Mouse (Mus musculus) cerebellum, postnatal 4 days (tissue): ENCODE data around the gene Ttc9c.
"Not testable (repeated sequence)": the region's sequence is repeated elsewhere in the genome, so short reads cannot be mapped to it uniquely, and the experiment has no call there.

ENCODE experiments used
- DNase-seq, 2 experiments: peaks; one replicate each; pipeline ENCODE4 v3.0.0; 2022; ENCODE audit warnings: low spot score in 2 of 2, mixed read lengths in 1 of 2

The Ttc9c gene

DNA sequence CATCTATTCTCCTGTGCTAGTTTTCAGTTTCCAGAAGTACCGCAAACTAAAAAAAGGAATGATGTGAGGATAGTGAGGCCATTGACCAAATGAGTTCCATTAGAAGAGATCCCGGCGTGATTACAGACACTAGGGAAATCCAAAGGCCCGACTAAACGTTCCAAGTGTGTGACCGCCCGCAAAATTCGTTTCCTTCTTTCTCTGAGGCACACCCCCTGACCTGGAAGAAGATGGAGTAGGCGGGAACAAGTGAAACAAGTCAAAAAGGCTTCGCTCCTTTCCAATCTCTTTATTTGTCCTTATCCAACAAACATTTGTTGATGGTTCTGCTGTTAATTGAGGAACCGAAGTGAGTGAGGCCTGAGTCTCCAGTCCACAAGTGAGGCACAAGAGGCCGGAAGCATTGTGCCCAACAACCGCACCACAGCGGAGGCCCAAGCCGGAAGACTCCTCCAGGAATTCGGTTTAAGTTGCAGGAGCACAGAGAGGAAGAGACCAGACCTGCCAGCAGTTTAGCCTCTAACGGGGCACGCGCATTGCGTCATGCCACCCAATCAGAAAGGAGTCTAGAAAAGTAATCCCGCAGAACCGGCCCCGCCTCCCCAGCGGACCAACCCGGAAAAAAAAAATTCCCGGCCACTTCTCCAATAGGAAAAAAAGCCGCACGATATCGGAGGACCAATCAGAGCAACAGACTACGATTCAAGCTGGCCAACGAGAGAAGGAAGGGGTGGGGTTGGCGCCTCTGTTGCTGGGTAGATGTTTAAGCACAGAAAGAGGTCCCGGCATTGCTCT lies at the start of gene Ttc9c:
Gene Ttc9c, minus strand, starts transcription at position 533 of the 795 bp plus-strand sequence.
- peak; percentile 82 to 91 for DNase-seq

DNA sequence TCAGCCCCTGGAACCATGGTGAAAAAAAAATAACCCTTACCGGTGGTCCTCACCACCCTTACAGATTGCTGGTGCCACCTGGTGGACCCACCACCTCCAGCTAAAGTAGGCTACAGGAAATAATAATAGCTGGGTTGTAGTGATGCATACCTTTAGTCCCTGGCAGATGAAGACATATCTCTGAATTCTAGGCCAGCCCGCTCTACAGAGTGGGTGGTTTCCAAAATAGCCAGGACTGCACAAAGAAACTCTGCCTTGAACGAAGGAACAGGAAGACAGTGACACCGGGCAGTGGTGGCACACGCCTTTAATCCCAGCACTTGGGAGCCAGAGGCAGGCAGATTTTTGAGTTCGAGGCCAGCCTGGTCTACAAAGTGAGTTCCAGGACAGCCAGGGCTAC lies 45.1 kb upstream of the Ttc9c start:
- no peak for DNase-seq

DNA sequence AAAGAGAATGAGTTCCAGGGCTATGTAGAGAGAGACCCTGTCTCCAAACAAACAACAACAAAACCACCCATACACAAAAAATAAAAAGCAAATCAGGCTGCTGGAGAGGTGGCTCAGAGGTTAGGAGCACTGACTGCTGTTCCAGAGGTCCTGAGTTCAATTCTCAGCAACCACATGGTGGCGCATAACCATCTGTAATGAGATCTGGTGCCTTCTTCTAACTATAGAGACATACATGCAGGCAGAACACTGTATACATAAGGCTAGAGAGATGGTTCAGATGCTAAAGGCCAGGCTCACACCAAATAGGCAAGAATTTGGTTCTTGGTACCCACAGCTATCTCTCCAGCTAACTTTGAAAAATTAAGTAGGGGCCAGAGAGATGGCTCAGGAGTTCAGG lies 39.9 kb upstream of the Ttc9c start:
- DNase-seq: no peak

DNA sequence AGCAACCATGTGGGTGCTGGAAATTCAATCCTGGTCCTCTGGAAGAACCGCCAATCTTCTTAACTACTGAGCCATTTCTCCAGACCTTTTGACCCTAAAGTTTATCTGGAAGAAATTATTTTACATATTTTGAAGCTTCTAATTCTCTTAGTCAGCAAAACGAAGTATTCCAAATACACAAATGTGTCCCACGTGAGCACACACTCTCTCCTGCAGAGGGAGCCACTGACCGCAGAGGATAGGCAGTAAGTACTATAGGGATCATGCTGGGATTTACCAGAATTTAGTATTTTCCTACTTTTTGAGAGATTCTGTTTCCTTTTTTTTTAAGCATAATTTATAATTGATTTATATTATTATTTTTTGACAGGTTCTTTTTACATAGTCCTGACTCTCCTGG lies 38.6 kb upstream of the Ttc9c start:
- DNase-seq: no peak

DNA sequence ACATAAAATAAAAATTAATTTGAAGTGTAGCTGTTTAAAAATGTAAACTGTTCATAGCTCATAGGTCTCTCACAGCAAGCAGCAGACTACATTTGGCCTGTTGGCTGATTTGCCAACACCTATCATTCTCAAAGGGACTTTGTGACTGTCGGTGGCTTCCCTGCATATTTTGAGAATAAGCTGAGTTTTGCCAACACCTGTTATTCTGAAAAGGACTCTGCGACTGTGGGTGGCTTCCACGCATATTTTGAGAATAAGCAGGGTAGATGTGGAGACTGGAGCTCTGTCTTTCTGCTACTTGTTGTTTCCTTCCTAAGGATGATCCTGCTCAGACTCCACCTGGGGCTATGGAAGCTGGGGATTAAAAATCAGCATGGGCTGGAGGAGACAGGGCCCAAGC lies 34.0 kb upstream of the Ttc9c start:
- no peak for DNase-seq

DNA sequence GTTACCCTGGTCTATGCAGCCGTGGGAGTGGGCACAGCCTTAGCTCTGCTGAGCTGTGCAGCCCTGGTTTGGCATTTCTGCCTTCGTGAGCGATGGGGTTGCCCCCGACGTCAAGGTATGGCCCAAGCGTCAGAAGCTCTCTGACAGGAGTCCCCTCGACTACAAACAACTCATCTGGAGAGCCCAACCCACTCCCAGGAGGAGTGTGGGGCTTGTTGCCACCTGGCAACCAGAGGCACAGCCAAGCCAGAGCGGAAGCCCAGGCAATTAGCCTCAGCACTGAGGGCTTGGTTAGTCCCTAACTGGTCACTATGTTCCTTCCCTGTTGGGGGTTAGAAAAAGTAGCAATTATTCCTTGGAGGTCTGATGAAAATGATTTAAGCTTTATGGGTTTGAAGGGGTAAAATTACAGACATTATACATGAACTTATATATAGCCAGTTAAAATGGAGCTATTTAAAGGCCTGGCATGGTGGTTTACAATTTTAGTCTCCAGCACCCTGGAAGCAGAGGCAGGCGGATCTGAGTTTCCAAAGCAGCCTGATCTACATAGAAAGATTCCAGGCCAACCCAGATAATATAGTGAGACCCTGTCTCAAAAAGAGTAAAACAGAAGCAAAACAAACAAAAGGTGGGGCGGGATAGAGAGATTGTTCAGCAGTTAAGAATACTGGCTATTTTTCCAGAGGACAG lies 33.2 kb upstream of the Ttc9c start:
- no peak for DNase-seq

DNA sequence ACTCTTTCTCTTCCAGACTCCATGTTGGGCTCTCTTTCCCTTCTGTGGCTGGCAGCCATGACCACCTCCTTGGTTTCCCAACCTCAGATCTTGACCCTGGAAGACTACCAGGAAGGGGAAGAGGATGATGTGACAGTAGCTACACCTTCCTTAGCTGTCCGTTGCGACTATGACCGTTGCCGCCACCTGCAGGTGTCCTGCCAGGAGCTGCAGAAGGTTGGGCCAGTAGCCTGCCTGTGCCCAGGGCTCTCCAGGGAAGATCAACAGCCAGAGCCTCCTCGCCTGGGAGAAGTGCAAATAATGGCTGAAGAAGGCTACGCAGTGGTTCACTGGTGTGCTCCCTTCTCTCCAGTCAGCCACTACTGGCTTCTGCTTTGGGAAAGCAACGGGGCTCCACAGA lies 32.5 kb upstream of the Ttc9c start:
- no peak for DNase-seq

DNA sequence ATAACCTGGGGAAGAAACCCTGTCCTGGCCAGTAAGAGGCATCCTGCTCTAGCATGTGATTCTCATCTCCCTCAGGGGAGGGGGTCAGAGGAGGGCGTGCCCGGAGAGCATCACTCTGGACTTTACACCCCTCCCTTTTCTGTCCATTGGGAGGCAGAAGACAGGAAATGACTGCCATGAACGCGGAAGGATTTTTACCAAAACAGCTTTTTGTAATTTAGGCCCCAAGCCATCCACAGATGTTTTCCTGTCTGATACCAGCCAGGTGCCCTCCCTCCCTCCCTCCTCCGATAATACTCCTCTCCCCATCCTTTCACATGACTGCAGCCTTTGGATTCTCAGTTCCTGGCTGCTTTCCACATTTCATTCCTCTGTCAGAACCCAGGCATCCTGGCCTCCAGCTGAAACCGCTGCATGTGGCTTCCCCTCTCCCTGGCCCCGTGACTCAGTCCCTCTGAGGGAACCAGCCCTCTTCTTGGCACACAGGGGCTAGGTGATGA lies 31.3 kb upstream of the Ttc9c start, which contains the start of gene Lrrn4cl:
Gene Lrrn4cl, plus strand, starts transcription at position 367 of the 500 bp plus-strand sequence.
- no peak for DNase-seq

DNA sequence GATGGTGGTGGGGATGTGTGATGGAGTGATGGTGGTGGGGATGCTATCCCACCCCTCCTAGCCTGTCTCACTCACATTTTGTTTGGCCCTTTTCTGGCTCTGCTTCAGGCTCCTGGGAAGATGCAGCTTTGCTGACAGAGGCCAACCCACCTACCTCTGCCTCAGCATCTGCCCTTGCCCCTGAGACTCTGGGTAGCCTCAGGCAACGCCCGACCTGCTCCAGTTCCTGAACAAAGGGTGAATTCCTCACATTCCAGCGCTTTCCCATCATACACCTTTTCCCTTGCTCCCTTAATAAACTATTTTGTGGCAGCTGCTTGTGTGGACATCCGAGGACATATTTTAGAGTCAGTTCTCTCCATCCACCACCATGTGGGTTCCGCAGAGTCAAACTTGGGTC lies 29.2 kb upstream of the Ttc9c start:
- DNase-seq: no peak

DNA sequence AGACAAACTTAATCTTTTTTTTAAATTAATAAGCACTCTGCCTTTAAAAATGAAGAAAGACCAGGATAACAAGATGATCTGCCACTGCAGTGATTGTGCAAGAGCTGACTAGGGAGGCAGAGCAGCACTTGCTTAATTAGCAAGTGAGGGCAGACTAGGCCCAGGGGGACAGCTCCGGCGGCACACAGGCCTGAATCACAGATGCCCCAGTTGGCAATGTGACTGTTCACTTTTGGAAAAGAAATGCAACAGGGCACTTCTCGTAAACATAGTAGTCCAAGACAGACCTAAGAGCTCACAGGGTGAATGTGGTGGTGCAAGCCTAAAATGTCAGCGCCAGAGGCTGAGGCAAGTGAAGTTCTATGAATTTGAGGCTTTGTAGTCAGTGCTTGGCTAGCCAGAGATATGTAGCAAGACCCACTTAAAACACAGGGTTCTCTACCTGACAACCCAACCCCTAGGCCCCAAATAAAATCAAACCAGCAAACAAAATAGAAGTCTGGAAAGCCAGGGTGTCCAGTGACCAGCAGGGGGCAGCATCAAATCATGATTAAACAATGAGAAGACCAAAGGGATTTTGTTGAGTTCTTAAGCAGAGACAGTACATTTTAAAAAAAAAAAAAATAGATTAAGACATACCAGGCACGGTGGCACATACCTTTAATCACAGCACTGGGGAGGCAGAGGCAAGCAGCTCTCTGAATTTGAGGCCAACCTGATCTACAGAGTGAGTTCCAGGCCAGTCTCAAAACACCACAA lies 25.4 kb upstream of the Ttc9c start:
- peak; percentile 57 to 80 for DNase-seq

DNA sequence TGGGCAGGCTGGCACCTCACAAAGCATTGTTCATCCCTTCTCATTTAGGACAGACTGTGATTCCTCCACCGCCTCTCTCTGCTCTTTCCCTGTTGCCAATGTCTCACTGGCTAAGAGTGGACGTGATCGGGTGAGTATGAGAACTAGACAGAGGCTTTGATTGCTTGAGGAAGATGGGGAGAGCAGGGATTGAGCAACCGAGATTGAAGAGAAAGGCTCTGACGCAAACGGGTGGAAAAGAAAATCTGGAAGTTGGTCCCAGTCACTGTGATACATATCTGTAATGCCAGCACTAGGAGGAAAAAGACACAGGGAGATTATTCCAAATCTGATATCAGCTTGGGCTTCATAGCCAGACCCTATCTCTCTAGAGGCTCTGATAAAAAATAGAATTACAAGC lies 23.8 kb upstream of the Ttc9c start:
- DNase-seq: no peak

DNA sequence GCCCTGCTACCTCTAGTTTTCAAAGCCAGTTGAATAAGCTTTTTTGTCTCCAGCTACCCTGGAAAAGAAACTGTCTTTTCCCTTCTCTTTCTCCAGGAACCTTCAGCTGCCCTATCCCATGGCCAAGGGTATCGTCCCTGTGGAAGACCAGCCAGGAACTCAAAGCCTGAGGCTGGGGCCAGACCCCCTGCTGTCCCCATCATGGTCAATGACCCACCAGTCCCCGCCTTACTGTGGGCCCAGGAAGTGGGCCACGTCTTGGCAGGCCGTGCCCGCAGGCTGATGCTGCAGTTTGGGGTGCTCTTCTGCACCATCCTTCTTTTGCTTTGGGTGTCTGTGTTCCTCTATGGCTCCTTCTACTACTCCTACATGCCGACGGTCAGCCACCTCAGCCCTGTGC lies 21.9 kb upstream of the Ttc9c start:
- no peak for DNase-seq

DNA sequence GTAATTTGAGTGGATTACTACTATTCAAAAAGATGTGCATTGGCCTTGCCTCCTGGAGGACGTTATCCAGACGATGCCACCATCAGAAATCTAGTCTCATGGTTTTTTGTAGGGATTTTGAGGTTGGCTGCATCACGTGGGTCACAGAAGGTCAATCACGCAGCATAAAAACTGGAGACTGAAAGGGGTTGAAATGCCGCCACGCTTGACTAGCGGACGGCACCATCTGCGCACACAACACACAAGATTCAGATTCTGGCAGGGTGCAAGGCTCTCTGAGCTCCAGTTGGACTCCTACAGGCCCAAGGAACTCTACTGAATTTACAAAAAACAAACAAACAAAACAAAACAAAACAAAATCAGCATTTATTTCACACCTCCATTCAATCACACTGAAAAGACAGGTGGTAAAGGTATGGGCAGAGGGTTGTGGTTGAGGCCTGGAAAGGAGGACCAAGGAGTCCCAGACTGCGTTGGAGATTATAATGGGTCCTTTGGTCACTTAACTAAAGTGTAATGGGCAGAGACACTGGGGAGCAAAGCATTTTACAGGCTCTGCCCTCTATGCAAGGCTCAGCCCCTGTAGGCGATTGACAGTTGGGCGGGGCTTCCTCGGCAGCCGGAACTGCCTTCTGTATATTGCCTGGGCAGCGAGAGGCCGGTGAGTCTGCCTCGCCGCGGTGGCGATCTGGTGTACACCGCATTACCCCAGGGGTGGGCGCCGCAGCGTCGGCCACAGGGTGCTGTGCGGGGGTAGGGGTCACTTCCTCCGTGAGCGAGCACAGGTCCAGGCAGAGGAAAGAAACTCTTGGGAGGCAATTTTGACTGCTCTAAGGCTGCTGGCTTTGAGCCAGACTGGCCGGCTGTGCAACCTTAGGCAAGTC lies 21.0 kb upstream of the Ttc9c start:
- peak in 1 of 2 experiments; percentile 69 for DNase-seq

DNA sequence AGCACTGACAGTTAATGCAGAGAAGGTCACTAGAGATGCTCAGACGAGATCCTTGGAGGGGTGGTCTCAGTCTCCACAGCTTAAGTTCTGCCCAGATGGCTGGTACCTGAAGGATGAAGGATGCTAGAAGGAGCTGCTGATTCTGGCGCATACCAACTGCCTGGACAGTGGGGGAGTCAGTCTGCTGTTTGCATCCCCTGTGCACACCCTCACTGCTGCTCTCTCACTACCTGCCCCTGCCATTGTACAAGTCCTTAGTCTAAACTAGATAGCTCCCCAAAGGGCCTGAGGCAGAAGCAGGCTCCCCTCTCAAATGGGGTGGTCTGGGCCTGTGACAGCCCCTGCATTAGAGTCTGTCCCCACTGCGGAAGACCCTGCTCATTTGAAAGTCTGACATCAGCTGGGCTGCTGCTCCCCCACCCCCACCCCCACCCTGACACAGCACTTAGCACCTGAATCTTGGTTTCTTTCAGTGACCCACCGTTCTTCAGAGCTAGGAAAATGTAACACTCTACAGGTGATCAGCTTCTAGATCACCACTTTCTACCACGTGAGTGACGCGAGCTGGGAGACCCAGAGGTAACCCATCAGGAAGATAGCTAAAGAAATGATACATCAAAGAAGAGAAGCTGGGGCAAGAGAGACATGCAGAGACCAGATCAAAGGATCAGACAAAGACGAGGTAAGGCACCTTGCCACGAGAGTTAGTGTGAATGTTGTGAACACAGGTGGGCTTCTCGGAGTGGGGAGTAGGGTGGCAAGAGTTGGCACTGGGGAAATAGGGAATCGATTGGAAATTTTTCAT lies 20.2 kb upstream of the Ttc9c start, which contains the start of gene Gng3:
Gene Gng3, minus strand, starts transcription at position 92 of the 805 bp plus-strand sequence.
- peak in 1 of 2 experiments; percentile 73 for DNase-seq

DNA sequence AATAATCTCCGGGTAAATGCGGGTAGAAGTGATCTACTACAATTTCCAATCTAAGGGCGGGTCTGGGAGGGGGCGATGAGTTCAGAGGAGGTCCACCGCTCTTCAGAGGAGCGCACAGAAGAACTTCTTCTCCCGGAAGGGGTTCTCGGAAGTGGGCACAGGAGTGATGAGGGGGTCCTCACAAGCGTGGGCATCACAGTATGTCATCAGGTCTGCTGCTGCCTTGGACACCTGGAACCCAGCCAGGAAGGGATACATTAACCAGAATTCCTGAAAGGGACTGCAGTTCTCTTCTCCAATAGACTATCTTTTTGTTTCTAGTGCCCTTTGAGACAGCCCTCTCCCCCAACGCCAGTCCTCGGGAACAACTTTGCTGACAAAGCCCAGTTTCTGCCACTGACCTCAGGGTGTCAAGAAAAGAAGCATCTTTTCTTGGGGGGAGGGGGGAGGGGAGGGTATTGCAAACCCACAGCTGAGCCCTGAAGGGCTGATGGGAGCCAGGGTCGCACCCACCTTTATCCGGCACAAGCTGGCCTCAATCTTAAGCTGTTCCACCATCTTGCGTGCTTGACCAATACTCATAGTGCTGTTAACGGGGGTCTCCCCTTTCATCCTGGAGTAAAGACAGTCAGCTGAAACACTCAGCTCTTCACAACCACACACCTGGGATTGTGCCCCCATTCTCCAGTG lies 19.1 kb upstream of the Ttc9c start:
- DNase-seq: peak in 1 of 2 experiments; percentile 49

DNA sequence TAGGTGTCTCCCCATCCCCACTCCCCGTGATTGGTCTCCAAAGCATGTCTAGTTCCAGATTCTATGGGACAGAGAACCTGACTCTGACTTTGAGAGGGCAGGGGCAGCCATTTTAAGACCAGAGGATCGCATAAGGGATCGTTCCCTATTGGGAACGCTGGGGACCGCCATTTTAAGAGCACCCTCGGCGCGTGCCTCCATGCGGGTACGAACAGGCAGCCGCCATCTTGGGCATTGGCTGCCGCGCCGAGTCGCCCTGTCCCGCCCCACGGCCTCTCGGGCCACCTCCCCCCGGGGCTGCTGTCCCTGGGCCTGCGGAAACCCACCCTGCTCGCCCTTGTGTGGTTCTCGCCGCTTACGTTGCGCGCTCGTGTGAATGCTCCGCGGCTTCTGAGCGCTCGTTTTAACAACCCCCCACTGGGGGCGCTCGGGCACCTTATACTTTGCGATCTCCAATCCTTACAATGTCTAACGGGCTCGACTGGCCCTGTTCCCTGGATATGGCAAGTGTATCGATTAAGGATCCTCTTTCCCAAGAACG lies 18.2 kb upstream of the Ttc9c start, which contains the start of gene Bscl2:
Gene Bscl2, plus strand, starts transcription at position 217 of the 541 bp plus-strand sequence.
- peak; percentile 79 to 84 for DNase-seq

DNA sequence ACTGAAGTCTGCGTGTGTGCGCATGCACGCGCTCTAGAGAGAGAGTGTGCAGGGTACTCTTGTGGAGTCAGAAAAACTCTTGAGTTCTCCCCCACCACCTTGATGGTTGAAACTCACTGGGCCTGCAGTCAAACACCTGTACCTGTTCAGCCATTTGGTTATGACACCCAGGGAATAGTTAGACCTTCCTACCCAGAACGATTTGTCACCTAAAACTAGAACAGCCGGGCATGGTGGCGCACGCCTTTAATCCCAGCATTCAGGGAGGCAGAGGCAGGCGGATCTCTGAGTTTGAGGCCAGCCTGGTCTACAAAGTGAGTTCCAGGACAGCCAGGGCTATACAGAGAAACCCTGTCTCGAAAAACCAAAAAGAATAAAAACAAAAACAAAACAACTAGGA lies 17.2 kb upstream of the Ttc9c start:
- DNase-seq: not testable (repeated sequence)

DNA sequence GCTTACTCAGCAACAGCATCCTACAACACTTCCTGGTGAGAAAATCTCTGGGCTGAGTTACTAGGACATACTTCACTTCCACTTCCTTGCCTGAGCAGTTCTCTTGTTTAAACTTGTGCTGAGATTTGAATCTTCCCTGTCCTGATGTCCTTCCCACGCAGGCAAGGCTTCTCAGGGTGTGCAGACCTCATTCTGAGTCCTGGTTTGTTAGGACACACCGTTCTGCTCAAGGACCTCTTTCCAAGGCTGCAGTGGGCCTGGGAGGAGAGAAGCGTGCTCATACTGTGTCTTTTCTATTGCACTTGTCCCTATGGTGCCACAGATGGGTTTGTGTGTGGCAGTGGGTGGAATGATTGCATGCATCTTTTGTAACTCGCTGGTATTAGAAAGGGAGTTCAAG lies 13.8 kb upstream of the Ttc9c start:
- no peak for DNase-seq

DNA sequence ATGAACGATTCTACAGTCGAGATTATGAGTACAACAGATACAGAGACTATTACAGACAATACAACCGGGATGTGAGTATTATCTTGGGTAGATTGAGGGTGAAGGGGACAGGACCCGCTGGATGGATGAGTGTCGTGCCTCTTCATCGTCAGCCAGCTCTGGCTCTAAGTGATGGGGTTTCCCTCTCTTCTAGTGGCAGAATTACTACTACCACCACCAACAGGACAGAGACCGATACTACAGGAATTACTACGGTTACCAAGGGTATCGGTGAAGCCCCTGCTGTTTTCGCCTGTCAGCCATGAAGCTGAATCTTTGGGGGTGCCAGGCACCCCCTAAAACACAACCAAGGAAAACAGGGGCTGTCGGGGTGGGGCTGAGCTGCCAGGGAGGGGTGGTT lies 12.1 kb upstream of the Ttc9c start:
- DNase-seq: no peak
